Mouse (Mus musculus) embryonic facial prominence, embryonic 10.5 days (tissue): Measurements from ENCODE around the gene Brat1. TPM values are rescaled to one million over a fixed set of nuclear protein-coding genes. Genes with fewer than 3 reads are reported as not detected.

Source experiments
- DNase-seq: peaks from one replicate; pipeline ENCODE4 v3.0.0-alpha.2; 2017; ENCODE audit warnings: low spot score
- H3K27ac ChIP-seq: fragments of 300-500 bp; sonication (generic); replicated peaks from 2 replicates; pipeline ENCODE4 v1.5.1; 2016; ENCODE audit warnings: mild to moderate bottlenecking
- H3K27me3 ChIP-seq: fragments of 300-500 bp; sonication (generic); replicated peaks from 2 replicates; pipeline ENCODE4 v1.6.1; 2016; ENCODE audit warnings: low read depth, mild to moderate bottlenecking; ENCODE audit not compliant: poor library complexity, severe bottlenecking
- H3K36me3 ChIP-seq: fragments of 300-500 bp; sonication (generic); replicated peaks from 2 replicates; pipeline ENCODE4 v1.6.1; 2016; ENCODE audit warnings: mild to moderate bottlenecking, moderate library complexity
- H3K4me1 ChIP-seq: fragments of 300-500 bp; sonication (generic); 2 replicates; pipeline ENCODE4 v1.6.1; 2016
- H3K4me3 ChIP-seq: fragments of 300-500 bp; sonication (generic); 2 replicates; pipeline ENCODE4 v1.5.1; 2016; ENCODE audit warnings: mild to moderate bottlenecking, moderate library complexity
- H3K9me3 ChIP-seq: fragments of 300-500 bp; sonication (generic); 2 replicates; pipeline ENCODE4 v1.6.1; 2016; ENCODE audit warnings: mild to moderate bottlenecking
- WGBS: fragments of 180-500 bp; shearing (Covaris S2); methylation state at CpG from one replicate; pipeline ENCODE4 v1.1.7; 2016; 5-methylcytosine and 5-hydroxymethylcytosine counted together
- polyA plus RNA-seq: library from polyadenylated mRNA; unstranded; fragments of >200 nt; fragmentation: Nextera tagmentation; extraction: Ambion mirVana; gene quantifications from 2 replicates; pipeline ENCODE4 v1.2.1, GENCODE M21; 2016

Brat1 gene
- polyA plus RNA-seq, 1 experiment from 2014 or later = 22.8 TPM

- Histone ChIP-seq H3K4me3 (no peak overlapping the region), H3K27ac (no peak overlapping the region), H3K36me3 (peaks cover 15% of the 10 kb centered on the region), H3K27me3 (no peaks in the 10 kb centered on the region), H3K9me3 (peaks cover 6% of the 10 kb centered on the region; the same call in 1 of the 2 replicates), H3K4me1 (peaks cover 16% of the 10 kb centered on the region)
- 76% methylated on average over 5 of the region's 5 CpGs for WGBS
- no peak for DNase-seq
Measured at GRCm38 (mm10) chr5:140753223-140753622, 48.4 kb downstream of the Brat1 start.

DNA sequence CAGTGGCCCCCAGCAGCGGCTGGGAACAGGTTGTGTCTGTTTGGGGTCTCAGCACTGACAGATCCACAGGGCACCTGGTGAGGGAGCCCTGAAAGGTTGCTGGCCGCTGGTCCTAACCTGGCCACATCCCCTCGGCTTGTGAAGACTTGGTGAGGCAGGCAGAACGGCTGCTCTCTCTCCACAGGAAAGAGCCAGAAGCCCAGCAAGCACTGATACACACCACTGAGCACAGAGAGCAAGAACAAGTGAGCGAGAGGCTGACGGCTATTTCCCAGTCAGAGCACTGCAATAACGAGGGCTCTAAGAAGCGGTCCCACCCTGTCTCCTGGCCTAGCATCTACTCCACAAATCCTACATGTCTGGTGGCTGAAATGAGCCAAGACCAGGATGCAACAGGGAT, 54.1 kb downstream of the Brat1 start:
- WGBS = 80% methylated on average over 8 of the region's 8 CpGs
- Histone ChIP-seq H3K27ac (no peak overlapping the region), H3K4me1 (0 out of 2 replicates have a peak, but pooled peaks cover 8% of the 10 kb centered on the region), H3K27me3 (no peaks in the 10 kb centered on the region), H3K36me3 (peaks cover 60% of the 10 kb centered on the region), H3K4me3 (no peak overlapping the region), H3K9me3 (no peaks in the 10 kb centered on the region)
- no peak for DNase-seq

GRCm38 (mm10) chr5:140762540-140762939, 57.7 kb downstream of the Brat1 start:
- Histone ChIP-seq H3K36me3 (peaks cover 54% of the 10 kb centered on the region), H3K27ac (no peak overlapping the region), H3K27me3 (no peaks in the 10 kb centered on the region), H3K4me1 (peaks cover under 1% of the 10 kb centered on the region), H3K4me3 (no peak overlapping the region), H3K9me3 (no peaks in the 10 kb centered on the region)
- no peak for DNase-seq
- WGBS = 91% methylated on average over 4 of the region's 4 CpGs

DNA sequence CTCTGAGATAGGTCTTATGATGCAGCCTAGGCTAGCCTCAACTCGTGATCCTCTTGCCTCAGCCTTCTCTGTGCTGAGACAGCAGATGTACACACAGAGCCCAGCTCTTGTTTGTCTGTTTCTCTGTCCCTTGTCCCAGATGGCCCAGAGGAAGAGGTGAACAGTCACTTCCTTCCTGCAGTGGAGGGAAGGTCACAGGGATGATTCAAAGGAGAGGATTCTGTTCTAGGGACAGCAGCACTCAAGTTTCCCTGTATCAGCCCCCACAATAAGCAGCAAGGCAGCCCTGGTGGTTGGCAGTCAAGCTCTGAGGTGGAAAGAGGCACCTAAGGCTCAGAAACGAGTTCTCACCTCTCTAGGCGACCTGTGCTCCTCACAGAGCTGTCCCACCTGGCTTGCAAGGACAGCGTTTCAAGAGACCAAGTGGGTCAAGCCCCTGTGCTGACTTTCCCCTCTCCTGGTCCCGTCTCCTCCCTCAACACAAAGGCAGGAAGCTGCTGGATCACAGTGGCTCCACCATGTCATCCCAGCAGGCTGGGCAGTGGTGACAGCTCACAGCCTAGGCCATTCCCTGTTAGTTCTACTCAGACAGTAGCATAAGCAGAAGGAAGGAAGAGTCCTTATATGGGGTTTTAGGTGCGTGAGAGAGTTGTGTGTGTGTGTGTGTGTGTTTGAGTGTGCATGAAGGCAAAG, 60.3 kb downstream of the Brat1 start:
- Histone ChIP-seq H3K27ac (0 out of 2 replicates have a peak overlapping the region, but pooled peaks have one; percentile 27), H3K27me3 (no peaks in the 10 kb centered on the region), H3K4me3 (no peak overlapping the region), H3K9me3 (no peaks in the 10 kb centered on the region), H3K4me1 (peaks cover 18% of the 10 kb centered on the region), H3K36me3 (peaks cover 33% of the 10 kb centered on the region)
- WGBS = 69% methylated on average over 6 of the region's 6 CpGs
- DNase-seq = no peak

DNA sequence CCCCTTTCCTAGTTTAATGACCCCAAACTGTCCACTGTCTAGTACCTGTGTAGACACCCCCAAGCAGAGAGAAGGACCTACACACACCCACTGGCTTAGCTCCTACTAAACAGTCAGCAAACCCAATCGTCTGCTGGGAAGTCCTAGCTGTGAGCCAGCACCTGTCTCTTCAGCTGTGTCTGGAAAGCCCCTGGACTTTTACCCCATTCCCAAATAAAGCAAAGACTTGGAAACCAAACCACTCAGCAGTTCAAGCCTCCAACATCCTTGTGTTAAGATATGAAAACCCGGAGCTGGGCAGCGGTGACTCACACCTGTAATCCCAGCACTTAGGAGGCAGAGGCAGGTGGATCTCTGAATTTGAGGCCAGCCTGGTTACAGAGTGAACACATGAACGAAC, 61.8 kb downstream of the Brat1 start:
- H3K27me3 ChIP-seq = no peaks in the 10 kb centered on the region
- 92% methylated on average over 4 of the region's 4 CpGs for WGBS

GRCm38 (mm10) chr5:140767704-140768141, 62.9 kb downstream of the Brat1 start:
- Histone ChIP-seq H3K27me3 (no peaks in the 10 kb centered on the region), H3K4me3 (peak overlapping the region; percentile 30), H3K4me1 (peaks cover 36% of the 10 kb centered on the region), H3K9me3 (no peaks in the 10 kb centered on the region), H3K27ac (peak overlapping the region; percentile 85), H3K36me3 (peaks cover 7% of the 10 kb centered on the region; the same call in 1 of the 2 replicates)
- WGBS = 23% methylated on average over 9 of the region's 9 CpGs
- peak; percentile 60 for DNase-seq

More for the DNA sequence above, 61.8 kb downstream of the Brat1 start:
- no peak overlapping the region for H3K4me3 ChIP-seq
- peaks cover 18% of the 10 kb centered on the region for H3K36me3 ChIP-seq
- DNase-seq = no peak
- H3K27ac ChIP-seq = no peak overlapping the region
- peaks cover 25% of the 10 kb centered on the region for H3K4me1 ChIP-seq
- no peaks in the 10 kb centered on the region for H3K9me3 ChIP-seq

GRCm38 (mm10) chr5:140768333-140768732, 63.5 kb downstream of the Brat1 start:
- H3K27ac ChIP-seq = peak overlapping the region; percentile 85
- H3K4me1 ChIP-seq = peaks cover 40% of the 10 kb centered on the region
- 87% methylated on average over 5 of the region's 5 CpGs for WGBS
- no peak for DNase-seq
- no peaks in the 10 kb centered on the region for H3K9me3 ChIP-seq
- H3K27me3 ChIP-seq = no peaks in the 10 kb centered on the region
- H3K36me3 ChIP-seq = peaks cover 8% of the 10 kb centered on the region; the same call in 1 of the 2 replicates
- no peak overlapping the region for H3K4me3 ChIP-seq

Other genes starting within 250 kb of the Brat1 start
- gene Chst12, start 199.5 kb upstream of the Brat1 start, polyA plus RNA-seq = 15.7 and 16.8 TPM in 2 replicates
- not detected in 2 replicates for gene Grifin, start 139.9 kb upstream of the Brat1 start, polyA plus RNA-seq
- 11.7 and 14.9 TPM in 2 replicates for gene Lfng, start 97.7 kb upstream of the Brat1 start, polyA plus RNA-seq
- gene Ttyh3, start 56.0 kb upstream of the Brat1 start, polyA plus RNA-seq = 33.4 and 35.5 TPM in 2 replicates
- gene Iqce, start 2.6 kb upstream of the Brat1 start, polyA plus RNA-seq = 27.4 and 28.2 TPM in 2 replicates
- 0.79 and 0.82 TPM in 2 replicates for gene Amz1, start 19.1 kb downstream of the Brat1 start, polyA plus RNA-seq
- 11.4 and 14.1 TPM in 2 replicates for gene Gna12, start 125.4 kb downstream of the Brat1 start, polyA plus RNA-seq